Mouse (Mus musculus): ENCODE measurements around the gene 2810408A11Rik. TPM values are rescaled to one million over a fixed set of nuclear protein-coding genes. Genes with fewer than 3 reads are reported as not detected.

The 2810408A11Rik gene
- total and polyA plus RNA-seq, 2 experiments from 2014 or later = 3.9 to 6.3 TPM

DNA sequence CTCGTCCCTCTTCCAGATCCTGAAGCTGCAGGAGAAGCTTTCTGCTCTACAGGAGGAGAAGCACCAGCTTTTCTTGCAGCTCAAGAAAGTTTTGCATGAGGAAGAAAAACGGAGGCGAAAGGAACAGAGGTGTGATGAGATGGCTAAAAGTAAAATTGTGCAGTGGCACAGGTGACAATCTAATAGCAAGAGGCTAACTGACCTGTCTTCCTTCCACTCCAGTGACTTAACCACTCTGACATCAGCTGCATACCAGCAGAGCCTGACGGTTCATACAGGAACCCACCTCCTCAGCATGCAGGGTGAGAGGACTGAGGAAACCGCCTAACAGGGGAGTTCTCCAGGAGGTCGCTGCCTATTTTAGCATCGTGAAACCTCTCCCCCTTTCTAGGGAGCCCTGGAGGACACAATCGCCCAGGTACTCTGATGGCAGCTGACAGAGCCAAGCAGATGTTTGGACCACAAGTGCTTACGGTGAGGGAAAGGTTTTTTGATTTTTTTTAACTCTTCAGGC is 14.2 kb upstream of the 2810408A11Rik start:
- 32% methylated on average over 9 of the region's 9 CpGs for WGBS
- no peak overlapping the region for H3K27ac ChIP-seq (ENCODE audit: low read depth)

DNA sequence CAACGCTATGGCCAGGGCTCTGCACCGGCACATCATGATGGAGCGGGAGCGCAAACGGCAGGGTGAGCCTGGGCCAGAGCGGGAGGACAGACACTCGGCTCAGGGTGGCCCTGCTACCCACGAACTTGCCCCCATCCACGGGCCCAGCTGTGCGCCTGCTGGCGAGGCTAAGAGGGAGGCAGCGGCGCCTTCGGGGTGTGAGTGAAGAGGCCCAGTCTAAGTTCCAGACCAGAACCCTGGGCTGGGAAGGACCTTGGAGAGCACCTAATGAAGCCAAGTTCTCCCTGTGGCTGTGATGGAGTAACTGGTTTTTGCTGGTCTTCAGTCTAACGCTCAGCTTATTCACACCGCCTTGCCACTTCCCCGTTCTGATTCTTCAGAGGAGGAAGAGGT is 13.6 kb upstream of the 2810408A11Rik start:
- no peaks in the 10 kb centered on the region for H3K27me3 ChIP-seq (ENCODE audit: control insufficient read depth, insufficient read depth, low read length)
- no peaks in the 10 kb centered on the region for H3K9me3 ChIP-seq (replicated peaks; ENCODE audit: control insufficient read depth, low read length)
- TF ChIP-seq EP300 (IDR thresholded peaks at IDR 0.05; ENCODE audit: low read depth) (no peak), CTCF (IDR thresholded peaks at IDR 0.05; ENCODE audit: low read depth) (no peak)
- 1% methylated on average over 17 of the region's 17 CpGs for WGBS
- H3K27ac ChIP-seq (ENCODE audit: low read depth) = peak overlapping the region; percentile 88
- DNase-seq (ENCODE audit: low spot score) (no peak), ATAC-seq (ENCODE audit: insufficient read depth, low read depth) (peak; percentile 2; the same call in 1 of the 2 replicates)
- H3K9ac ChIP-seq (replicated peaks; ENCODE audit: low read depth, low read length) = peak overlapping the region; percentile 82
- peak overlapping the region; percentile 89 for H3K4me3 ChIP-seq (ENCODE audit: low read depth, low read length)
- peak overlapping the region; percentile 94 for H3K4me2 ChIP-seq (ENCODE audit: low read depth, low read length)
- peaks cover 77% of the 10 kb centered on the region for H3K36me3 ChIP-seq (replicated peaks; ENCODE audit: control insufficient read depth, insufficient read depth, low read length)
- peaks cover 21% of the 10 kb centered on the region for H3K4me1 ChIP-seq (ENCODE audit: control insufficient read depth, insufficient read depth)

More for the DNA sequence above, 14.2 kb upstream of the 2810408A11Rik start:
- Histone ChIP-seq H3K36me3 (replicated peaks; ENCODE audit: control insufficient read depth, insufficient read depth, low read length) (peaks cover 71% of the 10 kb centered on the region), H3K4me3 (ENCODE audit: low read depth, low read length) (peak overlapping the region; percentile 89), H3K9ac (replicated peaks; ENCODE audit: low read depth, low read length) (no peak overlapping the region), H3K9me3 (replicated peaks; ENCODE audit: control insufficient read depth, low read length) (no peaks in the 10 kb centered on the region), H3K4me1 (ENCODE audit: control insufficient read depth, insufficient read depth) (peaks cover 24% of the 10 kb centered on the region), H3K4me2 (ENCODE audit: low read depth, low read length) (peak overlapping the region; percentile 94), H3K27me3 (ENCODE audit: control insufficient read depth, insufficient read depth, low read length) (no peaks in the 10 kb centered on the region)
- DNase-seq (ENCODE audit: low spot score) (no peak), ATAC-seq (ENCODE audit: insufficient read depth, low read depth) (no peak)
- TF ChIP-seq EP300 (IDR thresholded peaks at IDR 0.05; ENCODE audit: low read depth) = no peak

DNA sequence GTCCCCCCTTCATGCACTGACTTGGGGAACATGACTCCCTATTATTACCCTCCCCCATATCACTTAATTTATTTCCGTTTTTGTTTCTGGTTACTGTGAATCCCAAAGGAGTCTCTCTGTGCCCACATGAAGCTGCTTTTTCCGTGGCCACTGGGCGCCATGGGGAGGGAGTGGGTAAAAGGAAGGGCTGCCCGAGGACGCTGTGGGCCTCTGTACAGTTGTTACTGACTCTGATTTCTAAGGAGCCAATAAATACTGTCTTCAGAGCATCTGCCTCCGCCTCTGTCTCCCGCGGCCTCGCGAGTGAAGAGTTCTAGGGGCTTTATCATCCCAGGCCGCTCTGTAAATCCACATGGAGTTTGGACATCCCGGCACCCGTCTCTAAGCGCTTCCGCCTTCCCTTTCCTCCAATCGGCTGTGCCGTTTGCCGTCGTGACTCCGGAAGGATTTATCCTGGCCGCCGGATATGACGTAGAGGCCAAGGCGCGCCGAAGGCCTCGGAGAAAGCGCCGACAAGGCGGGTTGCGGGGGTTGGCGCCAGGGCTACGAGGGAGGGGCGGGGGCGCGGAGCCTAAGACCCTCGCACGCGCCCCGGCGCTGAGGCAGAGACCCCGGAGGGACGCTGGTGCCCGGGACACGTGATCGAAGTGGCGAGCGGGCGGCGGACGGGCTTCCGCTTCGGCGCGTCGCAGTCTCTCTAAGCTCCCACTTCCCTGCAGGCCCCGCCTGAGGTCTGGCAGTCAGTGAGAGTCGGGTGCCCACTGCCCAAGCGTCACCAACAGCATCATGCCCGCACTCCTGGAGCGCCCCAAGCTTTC is 13.0 kb upstream of the 2810408A11Rik start, which contains the start of gene Gps2:
Gene Gps2 (plus strand): TSS at position 335 of the 818 bp plus-strand sequence.
- H3K9me3 ChIP-seq (replicated peaks; ENCODE audit: control insufficient read depth, low read length) = no peaks in the 10 kb centered on the region
- TF ChIP-seq EP300 (IDR thresholded peaks at IDR 0.05; ENCODE audit: low read depth) (no peak; the same call in 1 of the 2 replicates), CTCF (IDR thresholded peaks at IDR 0.05; ENCODE audit: low read depth) (no peak)

DNA sequence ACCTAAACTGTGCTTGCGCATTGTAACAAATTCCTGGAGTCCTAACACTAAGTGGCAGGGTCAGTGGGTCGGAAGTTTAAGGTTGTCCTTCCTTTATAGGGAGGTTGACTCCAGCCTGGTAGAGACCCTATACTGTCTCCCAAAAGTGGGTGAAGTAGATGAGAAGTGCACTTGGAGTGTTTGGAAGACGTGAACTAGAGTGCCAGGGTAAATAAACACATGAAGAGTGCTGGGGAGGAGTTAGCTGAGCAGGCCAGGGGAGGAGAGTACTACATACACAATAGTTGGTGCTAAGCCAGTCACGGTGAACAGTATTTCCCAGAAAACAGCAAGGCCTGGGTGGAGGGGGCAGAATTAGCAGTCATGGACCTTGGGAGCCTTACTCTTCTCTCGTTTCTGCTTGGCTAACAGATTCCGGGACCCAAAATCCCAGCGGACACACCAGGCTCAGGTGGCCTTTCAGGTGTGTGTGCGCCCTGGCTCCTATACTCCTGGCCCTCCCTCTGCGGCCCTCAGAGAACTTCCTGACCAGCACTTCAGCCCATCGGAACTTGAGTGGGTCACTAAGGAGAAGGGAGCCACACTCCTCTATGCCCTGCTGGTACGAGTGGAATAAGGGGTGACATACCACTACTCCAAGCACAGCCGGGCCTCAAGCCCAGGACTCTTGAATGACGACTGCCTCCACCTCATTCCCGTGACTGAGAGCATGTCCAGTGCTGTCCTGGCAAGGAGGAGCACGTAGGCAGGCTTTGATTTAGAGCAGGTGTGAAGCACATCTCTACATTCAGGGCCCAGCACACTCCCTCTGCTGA is 12.1 kb upstream of the 2810408A11Rik start:
- Histone ChIP-seq H3K27ac (ENCODE audit: low read depth) (peak overlapping the region; percentile 88), H3K4me2 (ENCODE audit: low read depth, low read length) (peak overlapping the region; percentile 94), H3K27me3 (ENCODE audit: control insufficient read depth, insufficient read depth, low read length) (no peaks in the 10 kb centered on the region), H3K4me3 (ENCODE audit: low read depth, low read length) (peak overlapping the region; percentile 89; the same call in 1 of the 2 replicates), H3K4me1 (ENCODE audit: control insufficient read depth, insufficient read depth) (peaks cover 16% of the 10 kb centered on the region), H3K9ac (replicated peaks; ENCODE audit: low read depth, low read length) (peak overlapping the region; percentile 82), H3K9me3 (replicated peaks; ENCODE audit: control insufficient read depth, low read length) (no peaks in the 10 kb centered on the region), H3K36me3 (replicated peaks; ENCODE audit: control insufficient read depth, insufficient read depth, low read length) (peaks cover 79% of the 10 kb centered on the region)
- no peak for DNase-seq (ENCODE audit: low spot score)
- no peak for ATAC-seq (ENCODE audit: insufficient read depth, low read depth)
- 70% methylated on average over 15 of the region's 15 CpGs for WGBS
- no peak for TF ChIP-seq CTCF (IDR thresholded peaks at IDR 0.05; ENCODE audit: low read depth)
- TF ChIP-seq EP300 (IDR thresholded peaks at IDR 0.05; ENCODE audit: low read depth) = no peak

More for the DNA sequence above, 13.0 kb upstream of the 2810408A11Rik start, which contains the start of gene Gps2:
- H3K27ac ChIP-seq (ENCODE audit: low read depth) = peak within 1 kb of the TSS; percentile 88
- no peaks in the 10 kb centered on the region for H3K27me3 ChIP-seq (ENCODE audit: control insufficient read depth, insufficient read depth, low read length)
- DNase-seq (ENCODE audit: low spot score) = peak; percentile 94
- H3K9ac ChIP-seq (replicated peaks; ENCODE audit: low read depth, low read length) = peak within 1 kb of the TSS; percentile 82
- peak within 1 kb of the TSS; percentile 94 for H3K4me2 ChIP-seq (ENCODE audit: low read depth, low read length)
- WGBS = 2% methylated on average over 61 of the region's 61 CpGs
- peaks cover 79% of the 10 kb centered on the region for H3K36me3 ChIP-seq (replicated peaks; ENCODE audit: control insufficient read depth, insufficient read depth, low read length)
- H3K4me3 ChIP-seq (ENCODE audit: low read depth, low read length) = peak within 1 kb of the TSS; percentile 89
- peaks cover 16% of the 10 kb centered on the region for H3K4me1 ChIP-seq (ENCODE audit: control insufficient read depth, insufficient read depth)
- peak; percentile 90 for ATAC-seq (ENCODE audit: insufficient read depth, low read depth)

DNA sequence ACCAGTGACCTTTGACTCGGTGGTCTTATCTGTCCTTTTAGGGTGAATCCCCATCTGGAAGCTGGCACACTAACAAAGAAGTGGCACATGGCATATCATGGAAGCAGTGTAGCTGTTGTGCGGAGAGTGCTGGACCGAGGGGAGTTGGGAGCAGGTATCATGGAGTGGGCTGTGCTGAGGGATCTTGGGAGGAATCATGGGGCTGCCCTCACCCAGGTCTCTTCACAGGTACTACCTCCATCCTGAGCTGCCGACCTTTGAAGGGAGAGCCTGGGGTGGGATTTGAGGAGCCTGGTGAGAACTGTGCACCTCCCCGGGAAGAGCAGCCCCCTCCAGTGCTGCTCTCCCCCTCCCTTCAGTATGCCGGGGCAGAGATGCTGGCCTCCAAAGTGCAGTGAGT is 10.9 kb upstream of the 2810408A11Rik start:
- no peak for ATAC-seq (ENCODE audit: insufficient read depth, low read depth)
- DNase-seq (ENCODE audit: low spot score) = no peak
- no peak overlapping the region for H3K9ac ChIP-seq (replicated peaks; ENCODE audit: low read depth, low read length)
- H3K9me3 ChIP-seq (replicated peaks; ENCODE audit: control insufficient read depth, low read length) = no peaks in the 10 kb centered on the region
- H3K36me3 ChIP-seq (replicated peaks; ENCODE audit: control insufficient read depth, insufficient read depth, low read length) = peaks cover 79% of the 10 kb centered on the region
- 84% methylated on average over 6 of the region's 6 CpGs for WGBS
- no peak overlapping the region for H3K27ac ChIP-seq (ENCODE audit: low read depth)
- H3K4me1 ChIP-seq (ENCODE audit: control insufficient read depth, insufficient read depth) = peaks cover 16% of the 10 kb centered on the region
- H3K4me2 ChIP-seq (ENCODE audit: low read depth, low read length) = no peak overlapping the region
- H3K4me3 ChIP-seq (ENCODE audit: low read depth, low read length) = no peak overlapping the region
- TF ChIP-seq EP300 (IDR thresholded peaks at IDR 0.05; ENCODE audit: low read depth) (no peak), CTCF (IDR thresholded peaks at IDR 0.05; ENCODE audit: low read depth) (no peak)
- no peaks in the 10 kb centered on the region for H3K27me3 ChIP-seq (ENCODE audit: control insufficient read depth, insufficient read depth, low read length)
